In the genomic region with DNA sequence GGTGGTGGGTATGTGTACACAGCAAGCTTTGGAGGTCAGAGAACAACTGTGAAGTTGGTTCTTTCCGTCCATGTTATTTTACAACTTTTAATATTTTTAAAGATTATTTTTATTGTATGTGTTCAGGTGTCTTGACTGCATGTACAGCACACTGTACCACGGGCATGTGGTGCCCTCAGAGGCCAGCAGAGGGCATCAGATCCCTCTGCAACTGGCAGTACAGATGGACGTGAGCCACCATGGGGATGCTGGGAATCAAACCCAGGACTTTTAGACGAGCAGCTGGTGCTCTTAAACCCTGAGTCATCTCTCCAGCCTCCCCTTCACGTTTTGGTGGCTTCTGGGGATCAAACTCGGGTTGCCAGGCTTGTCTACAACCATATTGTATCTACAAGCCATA, we compare ENCODE assay signal across 16 mouse cellular contexts. TPM values are rescaled to one million over a fixed set of nuclear protein-coding genes. Genes with fewer than 3 reads are reported as not detected.
DNase-seq lines count a peak whose midpoint lies in the region; ATAC-seq and TF ChIP-seq lines count a peak whose summit lies in the region.
"Had no signal": no experiment of that assay in that cellular context is flagged by ENCODE, and none has a peak within 500 bp of the region (broad histone marks: within the 10 kb centered on the region; RNA-seq: fewer than 3 reads in every experiment).

No protein-coding gene starts in this region.

- peak; percentile 11 for DNase-seq in adrenal gland, postnatal 14 days
- no peak for DNase-seq in adrenal gland, adult 8-10 months
- DNase-seq in liver, postnatal 0 days: no peak
- no peak for DNase-seq in liver
- DNase-seq in ES-CJ7 (ENCODE audit: low read depth, low spot score): peak; percentile 57
- DNase-seq in naive thymus-derived CD4-positive, alpha-beta T cell, adult 2 months (ENCODE audit: low read depth): peak; percentile 65
- no peak for DNase-seq in cerebellum, adult 9-11 months
- no peak for DNase-seq in cerebellum, postnatal 4 days (ENCODE audit: low spot score in 2 of 2)

- no peaks in the 10 kb centered on the region for H3K4me1 ChIP-seq in liver, postnatal 0 days (ENCODE audit: insufficient read depth)
- H3K4me1 ChIP-seq: limb, embryonic 15.5 days had no signal

- H3K27ac ChIP-seq in liver, postnatal 0 days (ENCODE audit: low read depth): no peak overlapping the region
- H3K27ac ChIP-seq: embryonic facial prominence, embryonic 10.5 days; forebrain, embryonic 15.5 days; hindbrain, embryonic 15.5 days; limb, embryonic 15.5 days had no signal

- H3K9ac ChIP-seq in liver, postnatal 0 days (replicated peaks): no peak overlapping the region
- H3K9ac ChIP-seq: forebrain, embryonic 15.5 days; hindbrain, embryonic 15.5 days; limb, embryonic 15.5 days had no signal

- ATAC-seq in liver, postnatal 0 days: no peak
- ATAC-seq: forebrain, embryonic 15.5 days; midbrain, embryonic 16.5 days had no signal

- peaks cover 7% of the 10 kb centered on the region; the same call in 1 of the 2 replicates for H3K9me3 ChIP-seq in liver, postnatal 0 days (ENCODE audit: low read length)
- H3K9me3 ChIP-seq: embryonic facial prominence, embryonic 10.5 days; forebrain, embryonic 15.5 days; hindbrain, embryonic 15.5 days had no signal

- H3K27me3 ChIP-seq in liver, postnatal 0 days (ENCODE audit: insufficient read depth, low read length): 0 out of 2 replicates have a peak, but pooled peaks cover under 1% of the 10 kb centered on the region
- H3K27me3 ChIP-seq: forebrain, embryonic 15.5 days; hindbrain, embryonic 15.5 days; limb, embryonic 15.5 days had no signal

- no peak for TF ChIP-seq EP300 in liver, postnatal 0 days (IDR thresholded peaks at IDR 0.05; ENCODE audit: low read depth)

- no peaks in the 10 kb centered on the region for H3K36me3 ChIP-seq in liver, postnatal 0 days (replicated peaks; ENCODE audit: insufficient read depth, low read length)
- H3K36me3 ChIP-seq: embryonic facial prominence, embryonic 10.5 days; forebrain, embryonic 15.5 days; hindbrain, embryonic 15.5 days; limb, embryonic 15.5 days had no signal

- H3K4me2 ChIP-seq in liver, postnatal 0 days (ENCODE audit: low read depth, low read length): no peak overlapping the region
- H3K4me2 ChIP-seq: forebrain, embryonic 15.5 days; heart, embryonic 11.5 days; hindbrain, embryonic 15.5 days; limb, embryonic 15.5 days had no signal

- 47% methylated on average over 6 of the region's 6 CpGs for WGBS in liver, postnatal 0 days (ENCODE audit: insufficient replicate concordance)

- TF ChIP-seq CTCF in liver, postnatal 0 days (IDR thresholded peaks at IDR 0.05; ENCODE audit: low read depth): peak; percentile 38

- H3K4me3 ChIP-seq in liver, postnatal 0 days (ENCODE audit: low read depth, low read length): no peak overlapping the region
- H3K4me3 ChIP-seq: embryonic facial prominence, embryonic 10.5 days; forebrain, embryonic 15.5 days; hindbrain, embryonic 15.5 days; limb, embryonic 15.5 days had no signal

RNA-seq across cellular contexts. Expression of gene Wdr63, which starts 5.9 kb away (rescaled TPM):
- 0.33 TPM in 1 of 2 replicates, not detected in the other for total RNA-seq in adrenal gland, postnatal 14 days (2021)
- not detected for total RNA-seq in adrenal gland, adult 8-10 months (2022)
- polyA plus RNA-seq in liver, postnatal 0 days (2015; fragmentation: Nextera tagmentation; extraction: Ambion mirVana): 0.19 and 0.20 TPM in 2 replicates
- polyA plus RNA-seq: limb, embryonic 15.5 days had no signal

RNA-seq across cellular contexts. Expression of gene Mcoln3, which starts 15.2 kb away (rescaled TPM):
- total RNA-seq in adrenal gland, postnatal 14 days (2021): 1.3 TPM in 1 of 2 replicates, not detected in the other
- total RNA-seq in adrenal gland, adult 8-10 months (2022): under 1 TPM in 2 of 4 experiments, not detected in 2; 0.09 to 0.46 TPM
- polyA plus RNA-seq in liver, postnatal 0 days (2015; fragmentation: Nextera tagmentation; extraction: Ambion mirVana): 0.08 TPM in 1 of 2 replicates, not detected in the other
- total RNA-seq: layer of hippocampus, postnatal 10 days had no signal
- polyA plus RNA-seq: C2C12 had no signal

RNA-seq across cellular contexts. Expression of gene Mcoln2, which starts 47.6 kb away (rescaled TPM):
- 0.15 and 3.7 TPM in 2 replicates for total RNA-seq in adrenal gland, postnatal 14 days (2021)
- total RNA-seq in adrenal gland, adult 8-10 months (2022): 1 to 10 TPM in 2 of 4 experiments, under 1 TPM in 2; 0.17 to 1.2 (median 0.63) TPM
- 4.3 and 4.5 TPM in 2 replicates for polyA plus RNA-seq in liver, postnatal 0 days (2015; fragmentation: Nextera tagmentation; extraction: Ambion mirVana)
- total RNA-seq: layer of hippocampus, postnatal 10 days had no signal
- polyA plus RNA-seq: forebrain, embryonic 15.5 days had no signal

Comparison
In these comparisons a context has a peak if more than half of its experiments do, and no peak if none do; other contexts are left out.
1. DNase-seq: peak in adrenal gland, postnatal 14 days (single experiment), ES-CJ7 (single experiment) and naive thymus-derived CD4-positive, alpha-beta T cell, adult 2 months (single experiment); none in adrenal gland, adult 8-10 months (single experiment), liver, postnatal 0 days (single experiment), liver (single experiment), cerebellum, adult 9-11 months (single experiment) and cerebellum, postnatal 4 days (0 of 2).